Mouse (Mus musculus) midbrain, embryonic 13.5 days (tissue): Measurements from ENCODE around the gene Jkamp. TPM values are rescaled to one million over a fixed set of nuclear protein-coding genes. Genes with fewer than 3 reads are reported as not detected.

Experiments
- ATAC-seq: fragments of 200-750 bp; cut with Nextera tagmentation; 2 replicates; pipeline ENCODE4 v1.8.0; 2017; ENCODE audit warnings: mild to moderate bottlenecking, moderate TSS enrichment, moderate library complexity
- H3K27ac ChIP-seq: fragments of 300-500 bp; sonication (generic); 2 replicates; pipeline ENCODE4 v1.5.1; 2015; ENCODE audit warnings: inconsistent platforms, mild to moderate bottlenecking, moderate library complexity
- H3K27me3 ChIP-seq: fragments of 300-500 bp; sonication (generic); 2 replicates; pipeline ENCODE4 v1.6.1; 2015; ENCODE audit warnings: mild to moderate bottlenecking, inconsistent platforms
- H3K36me3 ChIP-seq: fragments of 300-500 bp; sonication (generic); 2 replicates; pipeline ENCODE4 v1.6.1; 2015; ENCODE audit warnings: mild to moderate bottlenecking, inconsistent platforms
- H3K4me1 ChIP-seq: fragments of 300-500 bp; sonication (generic); replicated peaks from 2 replicates; pipeline ENCODE4 v1.6.1; 2015; ENCODE audit warnings: inconsistent platforms
- H3K4me2 ChIP-seq: fragments of 300-500 bp; sonication (generic); replicated peaks from 2 replicates; pipeline ENCODE4 v1.6.1; 2015; ENCODE audit warnings: moderate library complexity, mild to moderate bottlenecking, inconsistent platforms
- H3K4me3 ChIP-seq: fragments of 300-500 bp; sonication (generic); replicated peaks from 2 replicates; pipeline ENCODE4 v1.5.1; 2015; ENCODE audit warnings: mild to moderate bottlenecking, inconsistent platforms
- H3K9ac ChIP-seq: fragments of 300-500 bp; sonication (generic); replicated peaks from 2 replicates; pipeline ENCODE4 v1.6.1; 2015; ENCODE audit warnings: mild to moderate bottlenecking, inconsistent platforms
- H3K9me3 ChIP-seq: fragments of 300-500 bp; sonication (generic); 2 replicates; pipeline ENCODE4 v1.6.1; 2016; ENCODE audit warnings: mild to moderate bottlenecking, inconsistent platforms
- WGBS: fragments of 180-500 bp; shearing (Covaris S2); methylation state at CpG from one replicate; pipeline ENCODE4 v1.1.7; 2015; 5-methylcytosine and 5-hydroxymethylcytosine counted together
- polyA plus RNA-seq: library from polyadenylated mRNA; unstranded; fragments of >200 nt; fragmentation: Nextera tagmentation; extraction: Ambion mirVana; gene quantifications from 2 replicates; pipeline ENCODE4 v1.2.1, GENCODE M21; 2015

The Jkamp gene
- polyA plus RNA-seq, 1 experiment from 2014 or later, result 129 TPM

GRCm38 (mm10) chr12:72057780-72058179 is 27.6 kb upstream of the Jkamp start:
- ATAC-seq, result no peak
- H3K9me3 ChIP-seq, result no peaks in the 10 kb centered on the region
- no peaks in the 10 kb centered on the region for H3K27me3 ChIP-seq
- no peak overlapping the region for H3K27ac ChIP-seq
- WGBS, result 87% methylated on average over 1 of the region's 1 CpGs
- H3K9ac ChIP-seq, result no peak overlapping the region
- H3K36me3 ChIP-seq, result no peaks in the 10 kb centered on the region
- no peaks in the 10 kb centered on the region for H3K4me1 ChIP-seq
- H3K4me3 ChIP-seq, result no peak overlapping the region
- no peak overlapping the region for H3K4me2 ChIP-seq

GRCm38 (mm10) chr12:72069626-72070326 is 15.6 kb upstream of the Jkamp start:
- H3K9me3 ChIP-seq, result no peaks in the 10 kb centered on the region; the same call in 1 of the 2 replicates
- WGBS, result 4% methylated on average over 40 of the region's 40 CpGs
- peak overlapping the region; percentile 72 for H3K9ac ChIP-seq
- peaks cover 14% of the 10 kb centered on the region for H3K27me3 ChIP-seq
- H3K4me1 ChIP-seq, result peaks cover 13% of the 10 kb centered on the region
- H3K27ac ChIP-seq, result peak overlapping the region; percentile 91
- H3K4me2 ChIP-seq, result peak overlapping the region; percentile 88
- H3K36me3 ChIP-seq, result no peaks in the 10 kb centered on the region
- peak overlapping the region; percentile 74 for H3K4me3 ChIP-seq
- ATAC-seq, result no peak

GRCm38 (mm10) chr12:72070327-72071269 is 14.8 kb upstream of the Jkamp start, which contains the start of gene Gpr135:
Gene Gpr135, minus strand, starts transcription at chr12:72071125.
- H3K9me3 ChIP-seq, result no peaks in the 10 kb centered on the region; the same call in 1 of the 2 replicates
- WGBS, result under 1% methylated on average over 94 of the region's 94 CpGs
- peak; percentile 93 for ATAC-seq

GRCm38 (mm10) chr12:72078248-72078647 is 7.1 kb upstream of the Jkamp start:
- no peak overlapping the region for H3K4me2 ChIP-seq
- no peak overlapping the region for H3K27ac ChIP-seq
- no peak overlapping the region for H3K9ac ChIP-seq
- H3K4me1 ChIP-seq, result peaks cover 11% of the 10 kb centered on the region; the same call in 1 of the 2 replicates
- H3K9me3 ChIP-seq, result no peaks in the 10 kb centered on the region; the same call in 1 of the 2 replicates
- H3K4me3 ChIP-seq, result no peak overlapping the region
- ATAC-seq, result no peak
- H3K27me3 ChIP-seq, result no peaks in the 10 kb centered on the region
- H3K36me3 ChIP-seq, result no peaks in the 10 kb centered on the region
- 90% methylated on average over 3 of the region's 3 CpGs for WGBS

More at GRCm38 (mm10) chr12:72070327-72071269, 14.8 kb upstream of the Jkamp start, which contains the start of gene Gpr135:
- Histone ChIP-seq H3K4me1 (peaks cover 13% of the 10 kb centered on the region), H3K27me3 (peaks cover 14% of the 10 kb centered on the region), H3K9ac (peak within 1 kb of the TSS; percentile 72), H3K27ac (peak within 1 kb of the TSS; percentile 91), H3K4me3 (peak within 1 kb of the TSS; percentile 74), H3K36me3 (no peaks in the 10 kb centered on the region), H3K4me2 (peak within 1 kb of the TSS; percentile 88)

- H3K9me3 ChIP-seq, result no peaks in the 10 kb centered on the region
- no peak for ATAC-seq
- H3K4me1 ChIP-seq, result peaks cover 25% of the 10 kb centered on the region
- peak overlapping the region; percentile 37 for H3K4me2 ChIP-seq
- H3K27me3 ChIP-seq, result no peaks in the 10 kb centered on the region
- H3K27ac ChIP-seq, result no peak overlapping the region
- WGBS, result 77% methylated on average over 3 of the region's 3 CpGs
- H3K9ac ChIP-seq, result no peak overlapping the region
- no peak overlapping the region for H3K4me3 ChIP-seq
- no peaks in the 10 kb centered on the region for H3K36me3 ChIP-seq
Measured at GRCm38 (mm10) chr12:72081961-72082360, 3.4 kb upstream of the Jkamp start.

- no peak for ATAC-seq
- WGBS, result 36% methylated on average over 18 of the region's 18 CpGs
- Histone ChIP-seq H3K27ac (no peak overlapping the region), H3K4me1 (peaks cover 28% of the 10 kb centered on the region), H3K9me3 (no peaks in the 10 kb centered on the region), H3K27me3 (no peaks in the 10 kb centered on the region), H3K4me2 (peak overlapping the region; percentile 37), H3K36me3 (no peaks in the 10 kb centered on the region), H3K4me3 (peak overlapping the region; percentile 15; the same call in 1 of the 2 replicates), H3K9ac (no peak overlapping the region; the same call in 1 of the 2 replicates)
Measured at GRCm38 (mm10) chr12:72082370-72082769, 3.0 kb upstream of the Jkamp start.

GRCm38 (mm10) chr12:72083265-72083664 is 2.1 kb upstream of the Jkamp start:
- H3K27me3 ChIP-seq, result no peaks in the 10 kb centered on the region
- H3K4me2 ChIP-seq, result no peak overlapping the region
- H3K9ac ChIP-seq, result no peak overlapping the region
- no peak overlapping the region for H3K4me3 ChIP-seq
- no peaks in the 10 kb centered on the region for H3K9me3 ChIP-seq
- ATAC-seq, result no peak
- H3K36me3 ChIP-seq, result no peaks in the 10 kb centered on the region
- H3K27ac ChIP-seq, result no peak overlapping the region
- WGBS, result 88% methylated on average over 9 of the region's 9 CpGs
- H3K4me1 ChIP-seq, result peaks cover 37% of the 10 kb centered on the region

- 2% methylated on average over 46 of the region's 46 CpGs for WGBS
- Histone ChIP-seq H3K9ac (peak overlapping the region; percentile 65), H3K9me3 (no peaks in the 10 kb centered on the region), H3K27ac (peak overlapping the region; percentile 94), H3K36me3 (no peaks in the 10 kb centered on the region), H3K4me2 (peak overlapping the region; percentile 77), H3K27me3 (no peaks in the 10 kb centered on the region), H3K4me3 (peak overlapping the region; percentile 66), H3K4me1 (peaks cover 46% of the 10 kb centered on the region)
- ATAC-seq, result peak; percentile 26
Measured at GRCm38 (mm10) chr12:72084261-72085023, 947 bp upstream of the Jkamp start.

- H3K27ac ChIP-seq, result peak overlapping the region; percentile 94
- H3K4me3 ChIP-seq, result peak overlapping the region; percentile 66
- H3K4me2 ChIP-seq, result peak overlapping the region; percentile 77
- H3K9me3 ChIP-seq, result no peaks in the 10 kb centered on the region
- H3K4me1 ChIP-seq, result peaks cover 49% of the 10 kb centered on the region
- peak overlapping the region; percentile 65 for H3K9ac ChIP-seq
- no peak; the same call in 1 of the 2 replicates for ATAC-seq
- under 1% methylated on average over 31 of the region's 31 CpGs for WGBS
- 0 out of 2 replicates have a peak, but pooled peaks cover 2% of the 10 kb centered on the region for H3K36me3 ChIP-seq
- no peaks in the 10 kb centered on the region for H3K27me3 ChIP-seq
Measured at GRCm38 (mm10) chr12:72085024-72085328, 413 bp upstream of the Jkamp start.

- peak overlapping the region; percentile 76 for H3K9ac ChIP-seq
- no peaks in the 10 kb centered on the region for H3K27me3 ChIP-seq
- H3K9me3 ChIP-seq, result no peaks in the 10 kb centered on the region
- peak overlapping the region; percentile 77 for H3K4me2 ChIP-seq
- H3K27ac ChIP-seq, result peak overlapping the region; percentile 94
- H3K4me3 ChIP-seq, result peak overlapping the region; percentile 66
- H3K36me3 ChIP-seq, result peaks cover 15% of the 10 kb centered on the region
- WGBS, result under 1% methylated on average over 18 of the region's 18 CpGs
- no peak for ATAC-seq
- H3K4me1 ChIP-seq, result peaks cover 54% of the 10 kb centered on the region
Measured at GRCm38 (mm10) chr12:72086166-72086825, 907 bp downstream of the Jkamp start.

- no peaks in the 10 kb centered on the region for H3K27me3 ChIP-seq
- H3K27ac ChIP-seq, result no peak overlapping the region
- ATAC-seq, result no peak
- no peak overlapping the region for H3K4me3 ChIP-seq
- no peak overlapping the region for H3K4me2 ChIP-seq
- peaks cover 50% of the 10 kb centered on the region for H3K36me3 ChIP-seq
- 96% methylated on average over 4 of the region's 4 CpGs for WGBS
- peaks cover 34% of the 10 kb centered on the region for H3K4me1 ChIP-seq
- no peaks in the 10 kb centered on the region for H3K9me3 ChIP-seq
- H3K9ac ChIP-seq, result no peak overlapping the region
Measured at GRCm38 (mm10) chr12:72089802-72090201, 4.4 kb downstream of the Jkamp start.
